Mouse (Mus musculus) stomach, embryonic 14.5 days (tissue): ENCODE measurements around the gene Cdr2l. TPM values are rescaled to one million over a fixed set of nuclear protein-coding genes. Genes with fewer than 3 reads are reported as not detected.

Experiments
- ATAC-seq: fragments of 200-750 bp; cut with Nextera tagmentation; 2 replicates; pipeline ENCODE4 v1.8.0; 2017; ENCODE audit warnings: low read depth, moderate TSS enrichment; ENCODE audit not compliant: insufficient number of reproducible peaks, insufficient read depth, low FRiP score
- H3K27ac ChIP-seq: fragments of 300-500 bp; sonication (generic); 2 replicates; pipeline ENCODE4 v1.5.1; 2014; ENCODE audit warnings: mild to moderate bottlenecking, low read length, moderate library complexity, mixed read lengths
- H3K27me3 ChIP-seq: fragments of 300-500 bp; sonication (generic); 2 replicates; pipeline ENCODE4 v1.6.1; 2014; ENCODE audit warnings: low read length, control low read depth, mixed read lengths; ENCODE audit not compliant: control insufficient read depth, insufficient read depth
- H3K36me3 ChIP-seq: fragments of 300-500 bp; sonication (generic); 2 replicates; pipeline ENCODE4 v1.6.1; 2014; ENCODE audit warnings: mild to moderate bottlenecking, control low read depth, low read length, moderate library complexity, mixed read lengths; ENCODE audit not compliant: control insufficient read depth, insufficient read depth
- H3K4me1 ChIP-seq: fragments of 300-500 bp; sonication (generic); 2 replicates; pipeline ENCODE4 v1.6.1; 2014; ENCODE audit warnings: low read length, control low read depth, mixed read lengths; ENCODE audit not compliant: control insufficient read depth, insufficient read depth
- H3K4me2 ChIP-seq: fragments of 300-500 bp; sonication (generic); replicated peaks from 2 replicates; pipeline ENCODE4 v1.6.1; 2014; ENCODE audit warnings: low read depth, low read length, control low read depth
- H3K4me3 ChIP-seq: fragments of 300-500 bp; sonication (generic); 2 replicates; pipeline ENCODE4 v1.5.1; 2014; ENCODE audit warnings: low read depth, low read length, control low read depth
- H3K9ac ChIP-seq: fragments of 300-500 bp; sonication (generic); replicated peaks from 2 replicates; pipeline ENCODE4 v1.6.1; 2014; ENCODE audit warnings: low read depth, mild to moderate bottlenecking, control low read depth, low read length, moderate library complexity, mixed read lengths
- H3K9me3 ChIP-seq: fragments of 300-500 bp; sonication (generic); 2 replicates; pipeline ENCODE4 v1.6.1; 2016; ENCODE audit warnings: low read depth, low read length, control low read depth; ENCODE audit not compliant: control insufficient read depth
- WGBS: fragments of 180-500 bp; shearing (Covaris S2); extraction: QIAGEN DNeasy Blood & Tissue Kit; methylation state at CpG from one replicate; pipeline ENCODE4 v1.1.7; 2014; 5-methylcytosine and 5-hydroxymethylcytosine counted together
- polyA plus RNA-seq: library from polyadenylated mRNA; unstranded; fragments of >200 nt; fragmentation: Nextera tagmentation; extraction: Ambion mirVana; gene quantifications from 2 replicates; pipeline ENCODE4 v1.2.1, GENCODE M21; 2014

Cdr2l gene
- polyA plus RNA-seq, 1 experiment from 2014 or later = 12.6 TPM

GRCm38 (mm10) chr11:115405723-115406122, 24.0 kb downstream of the Cdr2l start:
- H3K36me3 ChIP-seq = peaks cover 5% of the 10 kb centered on the region; the same call in 1 of the 2 replicates
- H3K4me2 ChIP-seq = no peak overlapping the region
- H3K9me3 ChIP-seq = no peaks in the 10 kb centered on the region
- ATAC-seq = no peak
- no peak overlapping the region for H3K27ac ChIP-seq
- H3K27me3 ChIP-seq = no peaks in the 10 kb centered on the region
- H3K9ac ChIP-seq = no peak overlapping the region
- H3K4me1 ChIP-seq = peaks cover 7% of the 10 kb centered on the region
- H3K4me3 ChIP-seq = no peak overlapping the region
- WGBS = 93% methylated on average over 6 of the region's 6 CpGs

DNA sequence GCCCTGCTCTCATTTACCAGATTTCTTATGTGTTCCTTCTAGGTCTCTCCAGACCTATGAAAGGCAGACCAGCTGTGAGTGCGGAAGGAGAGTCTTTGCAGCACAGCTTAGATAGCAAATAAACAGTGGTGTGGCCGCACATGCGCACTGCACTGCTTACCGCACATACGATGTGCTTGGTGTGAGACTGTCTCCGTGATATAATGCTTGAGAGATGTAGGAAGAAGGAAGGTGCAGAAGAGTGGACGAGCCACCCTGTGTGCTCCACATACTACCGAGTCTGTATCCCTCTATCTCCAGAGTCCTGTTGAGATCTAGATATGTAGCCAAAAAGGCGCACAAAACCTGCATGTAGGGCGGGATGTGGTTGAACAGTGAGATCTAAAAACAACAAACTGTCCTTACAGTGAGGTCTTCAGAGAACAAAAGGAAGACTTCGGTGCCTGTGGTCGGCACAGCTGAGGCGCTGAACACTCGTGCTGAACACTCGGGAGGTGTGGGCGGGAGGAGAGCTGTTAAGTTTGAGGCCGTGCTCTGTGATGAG, 25.2 kb downstream of the Cdr2l start:
- H3K4me2 ChIP-seq = no peak overlapping the region
- H3K36me3 ChIP-seq = peaks cover 8% of the 10 kb centered on the region; the same call in 1 of the 2 replicates
- H3K9me3 ChIP-seq = no peaks in the 10 kb centered on the region
- no peak for ATAC-seq
- 93% methylated on average over 17 of the region's 17 CpGs for WGBS
- no peak overlapping the region for H3K27ac ChIP-seq
- H3K27me3 ChIP-seq = no peaks in the 10 kb centered on the region
- no peak overlapping the region for H3K4me3 ChIP-seq
- H3K4me1 ChIP-seq = peaks cover 14% of the 10 kb centered on the region
- no peak overlapping the region for H3K9ac ChIP-seq

DNA sequence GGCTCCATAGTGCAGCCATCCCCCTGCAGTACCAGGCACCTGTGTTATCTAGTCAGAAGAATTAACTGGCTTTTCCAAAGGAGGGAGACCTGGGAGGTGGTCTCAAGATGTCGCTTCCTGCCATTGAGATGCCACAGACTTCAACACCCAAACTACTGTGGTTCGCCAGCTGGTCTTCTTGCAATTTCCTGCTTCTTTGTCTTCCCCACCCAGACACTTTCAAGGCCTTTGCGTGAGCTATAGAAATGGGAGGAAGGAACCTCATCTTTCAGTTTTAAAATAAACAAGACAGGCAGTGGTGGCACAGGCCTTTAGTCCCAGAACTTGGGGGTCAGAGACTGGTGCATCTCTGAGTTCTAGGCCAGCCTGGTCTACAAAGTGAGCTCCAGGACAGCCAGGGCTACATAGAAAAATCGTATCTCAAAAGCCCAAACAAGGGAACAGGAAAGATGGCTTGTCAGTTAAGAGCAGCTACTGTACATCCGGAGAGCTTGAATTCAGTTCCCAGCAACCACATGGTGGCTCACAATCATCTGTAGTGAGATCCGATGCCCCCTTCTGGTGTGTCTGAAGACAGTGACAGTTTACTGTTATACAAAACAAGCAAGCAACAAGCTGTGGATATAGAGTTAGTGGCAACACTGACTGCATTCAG, 26.7 kb downstream of the Cdr2l start:
- no peaks in the 10 kb centered on the region for H3K27me3 ChIP-seq
- no peak overlapping the region for H3K4me3 ChIP-seq
- no peak overlapping the region for H3K27ac ChIP-seq
- H3K9me3 ChIP-seq = no peaks in the 10 kb centered on the region
- peaks cover 8% of the 10 kb centered on the region; the same call in 1 of the 2 replicates for H3K36me3 ChIP-seq
- H3K4me2 ChIP-seq = no peak overlapping the region
- peaks cover 14% of the 10 kb centered on the region for H3K4me1 ChIP-seq
- no peak for ATAC-seq
- WGBS = 77% methylated on average over 6 of the region's 6 CpGs
- no peak overlapping the region for H3K9ac ChIP-seq

GRCm38 (mm10) chr11:115409556-115409955, 27.8 kb downstream of the Cdr2l start:
- 79% methylated on average over 7 of the region's 7 CpGs for WGBS
- Histone ChIP-seq H3K9me3 (no peaks in the 10 kb centered on the region), H3K27me3 (no peaks in the 10 kb centered on the region), H3K36me3 (peaks cover 8% of the 10 kb centered on the region; the same call in 1 of the 2 replicates), H3K4me2 (no peak overlapping the region), H3K4me1 (peaks cover 10% of the 10 kb centered on the region), H3K4me3 (no peak overlapping the region), H3K9ac (no peak overlapping the region), H3K27ac (no peak overlapping the region)
- no peak for ATAC-seq

DNA sequence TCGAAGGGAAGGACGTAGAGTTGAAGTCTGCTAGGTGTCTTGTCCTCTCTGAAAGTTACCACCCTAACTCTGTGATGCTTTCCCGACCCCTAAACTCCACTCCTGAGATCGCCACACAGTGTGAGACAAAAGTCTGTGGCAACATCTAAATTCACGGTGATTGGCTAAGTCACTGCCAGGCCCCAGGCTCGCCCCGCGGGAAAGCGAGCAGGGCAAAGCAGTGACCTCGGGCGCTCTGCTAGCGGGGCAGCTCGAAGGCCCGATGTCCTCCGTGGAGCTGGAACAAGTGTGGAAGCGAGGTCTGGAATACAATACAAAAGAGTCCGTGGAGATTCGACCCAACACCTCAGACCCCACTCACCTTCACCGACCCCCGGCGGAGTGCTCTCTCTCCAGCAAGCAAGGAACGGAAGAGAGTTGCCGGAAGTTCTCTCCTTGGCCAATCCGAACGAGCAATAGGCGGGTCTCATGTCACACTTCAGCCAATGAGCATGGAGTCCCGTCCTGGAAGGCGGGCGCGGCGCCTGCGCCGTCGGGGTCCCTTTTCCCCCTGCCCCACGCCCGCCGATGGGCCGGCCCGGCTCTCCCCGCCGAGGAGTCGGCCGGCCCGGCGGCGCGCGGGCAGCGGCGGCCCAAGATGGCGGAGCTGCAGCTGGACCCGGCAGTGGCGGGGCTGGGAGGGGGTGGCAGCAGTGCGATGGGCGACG, 38.0 kb downstream of the Cdr2l start, which contains the start of the genes Atp5h and Kctd2:
TSS of gene Atp5h (minus strand) at position 432 of the 707 bp plus-strand sequence.
TSS of gene Kctd2 (plus strand) at position 598 of the 707 bp plus-strand sequence.
- peak; percentile 98 for ATAC-seq
- H3K4me3 ChIP-seq = peak within 1 kb of the TSS; percentile 78
- peaks cover 34% of the 10 kb centered on the region for H3K36me3 ChIP-seq

GRCm38 (mm10) chr11:115420336-115421190, 38.8 kb downstream of the Cdr2l start:
- no peaks in the 10 kb centered on the region for H3K9me3 ChIP-seq
- H3K4me2 ChIP-seq = peak overlapping the region; percentile 98
- H3K36me3 ChIP-seq = peaks cover 26% of the 10 kb centered on the region
- ATAC-seq = peak; percentile 47
- H3K4me3 ChIP-seq = peak overlapping the region; percentile 78
- no peaks in the 10 kb centered on the region for H3K27me3 ChIP-seq
- H3K9ac ChIP-seq = peak overlapping the region; percentile 96
- peak overlapping the region; percentile 82 for H3K27ac ChIP-seq
- H3K4me1 ChIP-seq = peaks cover 18% of the 10 kb centered on the region
- 2% methylated on average over 34 of the region's 45 CpGs for WGBS

More for the DNA sequence above, 38.0 kb downstream of the Cdr2l start, which contains the start of the genes Atp5h and Kctd2:
- Histone ChIP-seq H3K9ac (peak within 1 kb of the TSS; percentile 96), H3K27ac (peak within 1 kb of the TSS; percentile 82), H3K27me3 (no peaks in the 10 kb centered on the region), H3K9me3 (no peaks in the 10 kb centered on the region), H3K4me2 (peak within 1 kb of the TSS; percentile 98), H3K4me1 (peaks cover 18% of the 10 kb centered on the region)
- under 1% methylated on average over 42 of the region's 56 CpGs for WGBS

DNA sequence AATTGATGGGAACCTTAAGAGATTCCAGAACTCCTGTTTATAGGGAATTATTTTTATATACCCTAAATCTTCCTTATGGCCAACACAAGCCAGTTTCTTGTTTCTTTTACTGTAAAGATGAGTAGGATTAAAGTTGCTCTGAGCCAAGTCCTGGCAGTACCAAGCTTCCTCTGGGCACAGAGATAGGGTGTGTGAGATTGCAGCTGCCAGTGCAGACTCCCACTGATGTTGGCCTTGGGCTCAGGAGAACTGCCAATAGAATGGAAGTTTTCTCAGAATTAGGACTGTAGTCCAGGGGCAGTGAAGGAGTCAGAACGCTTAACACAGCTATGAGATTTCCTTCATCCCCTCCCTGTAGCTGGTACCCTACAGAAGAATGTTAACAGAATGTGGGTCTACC, 39.6 kb downstream of the Cdr2l start:
- peak overlapping the region; percentile 96; the same call in 1 of the 2 replicates for H3K9ac ChIP-seq
- H3K4me1 ChIP-seq = peaks cover 18% of the 10 kb centered on the region
- WGBS = 53% methylated on average over 1 of the region's 1 CpGs
- peak overlapping the region; percentile 78; the same call in 1 of the 2 replicates for H3K4me3 ChIP-seq
- no peak overlapping the region; the same call in 1 of the 2 replicates for H3K27ac ChIP-seq
- H3K9me3 ChIP-seq = no peaks in the 10 kb centered on the region
- peaks cover 21% of the 10 kb centered on the region for H3K36me3 ChIP-seq
- peak overlapping the region; percentile 98 for H3K4me2 ChIP-seq
- H3K27me3 ChIP-seq = no peaks in the 10 kb centered on the region
- ATAC-seq = no peak

GRCm38 (mm10) chr11:115421972-115422371, 40.3 kb downstream of the Cdr2l start:
- Histone ChIP-seq H3K9me3 (no peaks in the 10 kb centered on the region), H3K4me1 (peaks cover 18% of the 10 kb centered on the region), H3K4me2 (no peak overlapping the region), H3K4me3 (no peak overlapping the region), H3K27me3 (no peaks in the 10 kb centered on the region), H3K27ac (no peak overlapping the region), H3K36me3 (peaks cover 20% of the 10 kb centered on the region; the same call in 1 of the 2 replicates), H3K9ac (no peak overlapping the region)
- ATAC-seq = no peak
- WGBS = 88% methylated on average over 16 of the region's 16 CpGs
